Mouse (Mus musculus) cortical plate, adult 2 months (tissue): ENCODE measurements around the gene Zbtb40.

Experiments
- CTCF ChIP-seq: fragments of 200-500 bp; IDR thresholded peaks from 2 replicates; pipeline ENCODE4 v1.5.1; 2011; ENCODE audit warnings: mild to moderate bottlenecking, control low read depth, low read length; ENCODE audit not compliant: insufficient read depth; ENCODE audit errors: extremely low read depth
- POLR2A ChIP-seq: fragments of 200-500 bp; IDR thresholded peaks from 2 replicates; pipeline ENCODE4 v1.6.1; 2011; ENCODE audit warnings: mild to moderate bottlenecking, low read length, control low read depth; ENCODE audit not compliant: insufficient read depth; ENCODE audit errors: extremely low read depth

DNA sequence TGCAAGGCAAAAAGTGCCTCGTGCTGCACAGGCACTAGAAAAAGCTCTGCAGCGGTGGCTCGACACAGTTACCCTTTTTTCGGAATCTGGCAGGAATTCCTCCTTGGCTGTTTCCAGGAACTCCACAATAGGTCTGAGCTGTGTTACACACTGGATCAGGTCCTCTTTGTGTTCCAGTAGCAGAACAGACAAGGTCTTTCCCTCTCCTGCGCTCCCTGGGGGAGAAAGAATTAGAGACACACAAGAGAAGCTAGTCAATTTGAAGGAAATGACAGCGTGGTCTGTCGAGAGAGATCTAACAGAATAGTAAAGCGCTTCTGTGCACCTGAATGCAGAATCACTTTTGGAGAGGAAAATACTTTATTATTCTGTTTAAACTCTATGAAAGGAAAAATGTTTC lies 41.6 kb downstream of the Zbtb40 start:
- TF ChIP-seq CTCF (no peak), POLR2A (no peak)
